Mouse (Mus musculus): ENCODE measurements around the gene Trim31. TPM values are rescaled to one million over a fixed set of nuclear protein-coding genes. Genes with fewer than 3 reads are reported as not detected.
A peak's percentile ranks its signal among the peaks of the same experiment; 100 is the strongest.

Gene Trim31
- total RNA-seq, 2 experiments from 2014 or later, result not detected

DNA sequence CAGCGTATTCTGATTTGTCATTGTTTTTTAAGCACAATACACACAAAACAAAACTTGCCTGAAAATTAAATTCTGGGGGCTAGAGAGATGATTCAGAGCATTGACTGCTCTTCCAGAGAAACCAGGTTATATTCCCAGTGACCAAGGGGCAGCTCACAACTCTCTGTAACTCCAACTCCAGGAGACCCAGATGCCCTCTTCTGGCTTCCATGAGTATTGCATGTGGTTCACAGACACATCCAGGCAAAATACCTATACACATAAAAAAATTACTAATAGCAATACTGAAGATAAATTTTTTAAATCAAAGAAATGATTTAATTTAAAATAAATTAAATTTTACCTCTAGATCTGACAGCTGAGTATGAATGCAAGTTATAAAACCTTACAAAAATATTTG, 1.3 kb upstream of the Trim31 start:
- DNase-seq, result peak; percentile 13

DNA sequence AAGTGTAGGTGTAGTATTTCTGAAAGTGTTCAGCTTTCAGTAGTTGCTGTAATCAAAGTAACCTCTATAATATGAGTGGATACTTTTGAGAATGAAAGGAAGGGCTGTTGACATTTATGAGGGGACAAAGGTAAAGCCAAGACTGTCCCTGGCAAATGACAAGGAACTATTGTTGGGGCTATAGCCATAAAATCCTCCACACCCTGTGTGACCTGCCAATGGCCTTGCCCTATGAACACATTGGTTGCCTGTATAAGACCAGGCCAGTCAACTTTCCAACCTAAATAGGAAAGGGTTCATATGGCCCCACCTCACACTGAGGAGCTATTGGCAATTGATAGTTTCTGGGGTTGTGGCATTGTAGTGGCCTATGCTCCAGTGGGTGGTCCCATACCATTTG, 853 bp upstream of the Trim31 start:
- DNase-seq, result no peak

DNA sequence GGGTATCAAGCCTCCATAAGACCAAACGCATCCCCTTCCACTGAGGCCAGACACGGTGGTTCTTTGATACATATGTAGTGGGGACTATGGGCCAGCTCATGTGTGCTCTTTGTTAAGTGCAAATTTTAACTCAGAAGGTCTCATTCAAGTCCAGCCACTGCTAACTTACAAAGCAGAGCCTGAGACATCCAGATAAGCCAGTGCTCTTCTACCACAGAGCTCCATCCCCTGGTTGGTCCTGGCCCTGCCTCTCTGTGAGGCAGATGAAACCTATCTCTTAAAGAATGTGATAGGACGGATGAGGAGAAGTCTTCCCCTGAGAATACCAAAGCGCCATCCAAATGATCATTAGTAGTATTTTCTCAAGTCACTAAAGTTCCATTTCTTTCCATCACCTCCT, 1.5 kb downstream of the Trim31 start:
- DNase-seq, result no peak

DNA sequence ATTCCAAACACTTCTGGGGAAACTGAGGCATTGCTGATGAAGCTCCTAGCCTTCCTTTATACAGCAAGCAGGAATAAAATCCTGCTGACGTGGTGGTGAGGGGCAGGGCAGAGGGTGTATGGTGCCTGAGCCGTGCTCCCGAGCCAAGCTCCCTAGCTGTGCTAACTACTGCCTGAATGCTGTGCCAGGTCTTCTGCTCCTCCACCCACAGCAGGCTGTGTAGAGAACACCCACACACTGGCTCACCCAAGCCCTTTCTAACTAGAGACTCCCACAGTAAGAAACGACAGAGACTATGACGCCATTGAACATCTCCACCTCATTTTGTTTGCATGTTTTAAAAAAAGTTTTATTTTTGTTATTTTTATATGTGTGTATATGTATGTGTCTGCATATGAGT, 2.1 kb downstream of the Trim31 start:
- DNase-seq, result no peak

DNA sequence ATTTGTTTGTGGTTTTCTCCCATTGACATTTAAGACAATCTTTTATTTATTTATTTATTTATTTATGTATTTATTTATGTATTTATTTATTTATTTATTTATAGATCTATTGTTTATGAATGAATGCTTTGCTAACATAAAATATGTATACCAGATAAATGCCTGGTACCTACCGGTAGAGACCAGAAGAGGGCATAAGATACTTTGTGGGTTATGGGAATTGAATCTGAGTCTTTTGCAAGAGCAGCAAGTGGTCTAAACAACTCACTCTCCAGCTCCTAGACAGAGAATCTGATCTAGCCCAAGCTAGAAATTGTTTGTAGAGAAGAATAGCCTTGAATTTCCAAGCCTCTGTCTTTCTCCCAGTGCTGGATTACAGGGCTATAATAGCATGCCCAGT, 2.8 kb downstream of the Trim31 start:
- DNase-seq, result no peak

DNA sequence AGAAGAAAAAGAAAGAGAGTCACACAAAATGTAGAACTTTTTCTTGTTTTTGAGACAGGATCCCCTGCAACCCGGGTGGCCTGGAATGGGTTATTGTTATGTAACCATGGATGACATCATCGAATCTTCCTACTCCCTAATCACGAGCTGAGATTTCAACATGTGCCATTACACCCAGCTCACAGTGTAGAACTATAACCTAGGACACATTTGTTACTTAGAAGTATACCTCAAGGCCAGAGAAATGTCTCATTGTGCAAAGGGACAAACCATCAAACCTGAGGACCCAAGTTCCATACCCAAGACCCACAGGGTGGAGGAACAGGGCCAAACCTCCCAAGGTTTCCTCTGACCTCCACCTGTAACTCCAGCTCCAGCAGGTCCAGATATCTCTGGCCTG, 5.7 kb downstream of the Trim31 start:
- no peak for DNase-seq

DNA sequence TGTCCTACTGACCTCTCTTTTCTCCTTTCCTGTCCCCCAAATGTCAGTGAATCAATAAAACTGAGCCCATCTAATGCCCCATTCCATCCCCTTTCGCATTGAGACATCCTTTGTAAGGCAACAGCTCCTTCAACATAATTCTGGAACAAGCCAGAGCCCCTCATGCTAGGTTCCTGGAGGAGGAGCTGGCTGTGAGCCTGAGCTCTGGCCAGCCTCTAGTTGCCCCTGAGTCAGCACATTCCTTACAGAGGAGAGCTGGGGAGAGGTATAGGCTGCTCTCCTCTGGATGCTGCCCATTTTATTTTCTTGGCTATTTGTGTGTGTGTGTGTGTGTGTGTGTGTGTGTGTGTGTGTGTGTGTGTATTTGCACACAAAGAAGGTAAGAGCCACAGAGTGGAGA, 10.3 kb downstream of the Trim31 start:
- no peak for DNase-seq

DNA sequence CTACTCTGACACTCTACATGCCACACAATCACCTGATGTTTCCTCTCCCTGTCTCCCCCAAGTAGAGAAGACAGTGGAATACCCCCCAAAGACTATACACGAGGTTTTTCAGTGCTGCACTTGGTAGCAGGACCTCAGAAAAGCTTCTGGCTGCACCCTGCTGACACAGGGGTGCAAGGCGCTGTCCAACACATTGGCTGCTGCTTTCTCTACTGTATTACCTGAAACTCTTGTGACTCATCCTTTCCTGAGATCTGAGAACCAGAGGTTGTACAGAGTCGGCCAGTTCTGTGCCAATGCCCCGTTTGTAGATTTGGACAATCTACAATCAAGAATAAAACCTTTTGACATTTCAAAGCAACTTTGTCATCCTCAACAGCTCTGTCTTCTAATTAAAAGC, 11.9 kb downstream of the Trim31 start:
- DNase-seq, result no peak

DNA sequence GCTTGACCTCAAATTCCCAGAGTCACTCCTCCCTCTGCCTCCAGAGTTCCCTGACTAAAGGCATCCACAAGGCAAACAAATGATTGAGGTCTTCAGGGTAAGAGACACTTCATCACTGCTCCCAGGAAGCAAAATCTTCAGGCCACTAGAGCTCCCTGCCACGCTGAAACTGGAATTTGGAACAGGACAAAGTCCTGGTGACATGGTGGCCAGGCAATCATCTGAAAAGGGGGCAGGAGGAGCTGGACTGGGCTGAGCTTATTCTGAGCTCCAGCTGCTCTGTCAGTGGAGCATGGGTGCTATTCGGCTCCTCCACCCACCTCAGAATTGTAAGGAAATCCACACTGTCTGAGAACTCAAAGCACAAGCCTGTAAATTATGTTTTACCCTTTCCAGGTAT, 14.1 kb downstream of the Trim31 start:
- no peak for DNase-seq

DNA sequence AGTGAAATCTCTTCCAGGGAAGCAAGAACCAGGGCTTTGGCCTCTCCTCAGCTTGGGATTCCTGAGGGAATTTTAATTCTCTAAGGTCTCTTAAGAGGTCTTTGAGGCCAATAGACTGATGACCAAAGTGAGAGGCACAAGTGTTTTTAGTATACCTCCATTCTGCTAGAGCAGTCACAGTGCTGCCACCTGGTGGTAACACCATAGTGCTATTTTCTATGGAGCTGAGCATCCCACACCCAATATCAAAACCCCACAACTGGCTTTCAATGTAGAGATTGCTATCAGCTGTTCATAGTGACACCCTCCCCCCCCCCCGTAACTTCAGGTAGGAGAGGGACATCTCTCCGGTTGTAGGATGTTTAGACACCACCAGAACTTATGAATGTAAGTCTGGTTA, 16.2 kb downstream of the Trim31 start:
- DNase-seq, result peak; percentile 81

DNA sequence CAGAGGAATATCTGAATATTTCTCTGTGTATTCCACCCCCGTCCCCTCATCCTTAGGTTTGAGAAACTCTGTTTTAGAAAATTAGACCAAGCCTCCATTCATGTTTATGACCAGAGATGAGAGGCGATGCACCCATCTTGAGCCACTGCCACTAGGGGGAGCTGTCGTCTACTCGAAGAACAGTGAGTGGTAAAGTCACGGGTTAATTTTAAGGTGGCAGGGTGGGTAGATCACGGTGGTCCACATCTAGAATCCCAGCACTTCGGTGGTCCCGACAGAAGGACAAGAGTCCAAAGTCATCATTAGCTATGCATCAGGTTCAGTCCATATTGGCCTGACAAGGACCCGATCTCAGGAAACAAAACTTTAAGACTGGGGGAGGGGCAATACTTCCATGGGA, 17.2 kb downstream of the Trim31 start:
- DNase-seq, result peak; percentile 68

DNA sequence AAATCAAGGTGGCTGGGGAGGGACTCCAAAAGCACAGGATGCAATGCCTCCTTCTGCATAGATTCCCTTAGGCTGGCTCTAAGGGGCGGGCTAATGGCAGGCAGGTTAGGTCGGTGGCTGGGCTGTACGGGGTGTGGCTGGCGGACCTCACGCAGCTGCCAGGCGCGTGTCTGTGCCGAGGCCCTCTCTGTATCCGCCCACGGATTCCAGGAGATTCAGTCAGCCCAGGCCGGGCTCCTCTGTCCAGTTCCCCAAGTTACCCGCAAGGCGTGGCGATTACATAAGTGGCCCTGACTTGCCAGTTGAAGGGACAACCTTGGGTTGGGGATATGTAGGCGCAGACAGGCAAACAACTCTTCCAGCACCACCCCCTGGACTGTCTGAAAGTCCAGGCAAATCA, 22.3 kb downstream of the Trim31 start:
- DNase-seq, result no peak

DNA sequence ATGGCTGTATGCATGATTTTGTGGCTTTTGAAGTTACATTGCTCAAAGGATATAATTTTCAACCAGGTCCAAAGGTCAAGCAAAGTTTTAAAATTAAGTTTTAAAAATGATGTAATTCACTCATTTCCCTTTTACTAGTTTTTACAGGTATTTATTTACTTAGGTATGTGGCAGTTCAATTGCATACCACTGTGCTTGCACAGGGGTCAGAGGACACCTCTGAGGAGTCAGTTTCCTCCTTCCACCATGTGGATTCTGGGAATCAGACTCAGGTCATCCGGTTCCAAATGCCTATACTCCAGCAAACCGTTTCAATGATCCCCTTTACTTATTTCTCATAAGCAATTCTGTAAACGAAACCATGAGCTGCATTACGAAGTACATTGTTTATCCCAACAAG, 24.8 kb downstream of the Trim31 start:
- no peak for DNase-seq

DNA sequence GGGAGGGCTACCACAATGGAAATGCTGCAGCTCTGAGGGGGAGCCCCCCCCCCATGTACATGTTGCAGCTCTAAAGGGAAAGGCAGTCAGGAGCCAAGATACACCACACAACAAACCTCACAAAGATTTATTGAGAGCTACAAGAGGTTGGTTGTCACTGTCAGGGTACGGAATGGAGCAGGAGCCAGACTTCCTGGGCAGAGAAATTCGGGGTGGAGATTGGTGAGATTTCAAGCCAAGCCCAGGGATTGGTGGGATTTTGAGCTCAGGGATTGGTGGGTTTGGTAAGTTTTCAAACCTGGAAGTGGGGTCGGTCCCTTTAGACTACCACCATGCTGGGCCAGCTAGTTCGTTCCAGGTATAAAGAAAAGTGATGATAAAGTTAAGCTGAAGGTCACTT, 25.6 kb downstream of the Trim31 start:
- DNase-seq, result no peak

DNA sequence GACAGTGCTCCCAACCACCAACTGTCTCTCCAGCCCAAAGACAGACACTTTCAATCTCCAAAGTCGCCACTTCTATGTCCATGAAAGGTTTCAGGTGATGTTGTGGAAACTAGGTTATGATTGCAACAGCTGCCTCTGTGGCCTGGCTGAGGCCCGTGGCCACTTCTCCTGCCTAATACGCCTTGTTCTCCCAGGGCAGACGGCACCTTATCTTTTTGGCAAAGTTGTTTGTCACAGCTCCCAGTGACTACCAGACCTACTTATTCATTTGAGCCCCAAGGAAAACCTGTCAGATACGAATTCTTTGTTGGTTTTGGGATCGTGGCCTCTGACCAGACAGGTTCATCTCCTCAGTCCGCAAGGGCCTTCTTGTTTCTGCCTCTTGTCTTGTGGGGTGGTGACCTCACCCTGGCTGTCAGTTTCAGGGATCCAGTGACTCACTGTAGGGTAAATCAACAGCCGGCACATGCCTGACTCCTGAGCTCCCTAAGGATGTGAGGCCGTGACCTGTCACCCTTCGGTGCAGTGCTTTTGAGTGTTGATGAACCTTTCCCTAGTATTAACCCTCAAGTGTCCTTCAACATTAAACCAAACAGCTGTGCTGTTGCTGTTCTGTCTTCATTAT, 29.7 kb downstream of the Trim31 start:
- DNase-seq, result no peak

DNA sequence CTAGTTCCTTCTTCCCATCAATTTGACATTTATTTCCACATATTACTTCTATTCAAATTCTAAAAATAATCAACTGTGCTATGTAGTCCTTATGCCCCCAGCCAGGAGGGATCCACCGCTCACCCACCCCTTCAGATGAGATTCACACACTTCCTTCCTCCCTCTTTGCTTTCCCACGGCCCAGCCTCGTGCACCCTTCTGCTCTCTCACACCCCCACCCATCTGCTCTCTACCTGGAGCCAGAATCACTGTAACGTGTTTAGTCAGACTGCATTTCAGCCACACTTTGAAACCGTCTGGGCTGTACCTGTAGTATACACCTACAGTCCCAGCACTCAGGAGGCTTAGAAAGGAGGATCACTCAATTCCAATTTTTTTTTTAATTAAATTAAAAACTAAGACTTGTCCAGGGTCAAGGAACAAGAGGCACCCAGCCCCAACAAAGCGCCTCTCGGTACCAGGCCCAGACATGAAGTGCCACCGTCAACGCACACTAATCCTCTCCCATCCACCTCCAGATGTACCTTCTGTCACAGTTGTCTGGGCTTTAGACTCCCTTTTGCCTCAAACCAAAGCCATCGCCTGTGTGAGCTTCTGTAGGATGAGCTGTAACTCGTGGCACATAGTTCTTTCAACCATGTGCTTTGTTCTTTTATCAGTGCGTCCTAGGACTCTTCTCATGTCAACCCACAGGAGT, 31.5 kb downstream of the Trim31 start:
- no peak for DNase-seq

DNA sequence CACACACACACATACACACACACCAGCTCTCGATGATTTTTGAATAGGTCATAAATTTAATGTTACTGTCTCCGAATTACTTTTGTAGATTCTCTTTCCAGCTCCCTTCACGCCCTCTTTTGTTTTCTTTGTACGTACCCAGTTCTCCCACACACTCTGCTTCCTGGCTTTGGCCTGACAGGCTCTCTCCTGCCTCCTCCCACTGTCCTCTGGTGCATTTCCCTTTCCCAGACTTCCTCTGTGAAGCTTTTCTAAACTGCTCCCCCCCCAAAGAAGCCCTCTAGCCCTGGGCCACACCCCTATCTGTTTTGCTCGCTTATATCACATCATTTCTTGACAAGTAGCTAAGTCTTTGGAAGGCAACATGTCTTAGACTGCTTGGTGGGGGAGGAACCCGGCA, 32.3 kb downstream of the Trim31 start:
- DNase-seq, result no peak

DNA sequence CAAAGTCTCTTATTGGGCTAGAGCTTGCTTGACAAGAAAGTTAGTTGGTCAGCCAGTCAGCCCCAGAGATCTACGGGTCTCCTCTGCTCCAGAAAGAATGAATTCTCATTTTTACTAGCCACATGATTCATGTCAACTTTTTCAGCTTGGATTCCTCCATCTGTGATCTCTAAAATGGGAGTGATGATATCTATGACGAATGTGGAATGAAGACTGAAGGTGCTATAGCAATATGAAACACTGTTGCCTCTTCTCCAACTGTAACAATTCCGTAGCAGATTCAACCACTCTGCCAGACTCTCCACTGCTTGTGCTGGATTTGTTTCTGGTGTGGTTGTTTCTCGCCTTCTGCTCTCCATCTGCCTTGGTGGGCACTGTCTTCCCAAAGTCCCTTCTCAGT, 33.2 kb downstream of the Trim31 start:
- DNase-seq, result no peak

DNA sequence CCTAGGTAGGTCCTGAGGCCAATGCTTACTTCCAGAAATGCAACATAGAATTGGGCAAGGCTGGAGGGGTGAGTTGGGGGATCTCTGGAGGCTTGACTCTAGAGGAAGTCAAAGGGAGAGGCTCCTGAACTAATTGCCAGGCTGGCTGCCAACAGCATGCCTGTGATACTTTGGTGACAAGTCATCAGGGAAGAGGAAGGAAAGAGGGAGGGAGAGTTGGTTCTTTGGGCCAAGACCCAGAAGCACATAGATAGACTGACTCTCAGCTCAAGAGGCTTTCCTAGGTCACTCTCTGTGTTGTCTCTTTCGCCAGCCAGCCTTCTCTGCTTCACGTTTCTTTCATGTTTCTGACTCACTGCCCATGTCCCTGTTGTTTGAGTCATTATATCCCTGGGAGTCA, 33.9 kb downstream of the Trim31 start:
- DNase-seq, result no peak

DNA sequence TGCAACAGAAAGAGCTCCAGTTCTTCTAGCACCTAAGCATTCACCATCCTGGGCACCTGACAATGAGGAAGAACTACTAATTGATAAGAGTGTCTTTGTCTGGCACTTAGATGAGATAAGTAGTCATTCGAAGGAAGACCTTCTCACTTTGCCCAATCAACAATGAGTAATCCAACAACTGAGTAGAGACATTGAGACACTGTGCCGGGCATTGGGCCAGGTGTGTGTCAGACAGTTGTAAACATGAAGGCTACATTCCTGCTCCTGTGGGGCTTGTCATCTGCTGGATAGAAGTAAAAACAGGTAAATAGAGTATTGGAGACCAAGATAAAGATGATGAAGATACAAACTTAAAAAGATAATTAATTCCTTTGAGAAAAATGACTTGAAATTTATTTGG, 40.1 kb downstream of the Trim31 start:
- no peak for DNase-seq

DNA sequence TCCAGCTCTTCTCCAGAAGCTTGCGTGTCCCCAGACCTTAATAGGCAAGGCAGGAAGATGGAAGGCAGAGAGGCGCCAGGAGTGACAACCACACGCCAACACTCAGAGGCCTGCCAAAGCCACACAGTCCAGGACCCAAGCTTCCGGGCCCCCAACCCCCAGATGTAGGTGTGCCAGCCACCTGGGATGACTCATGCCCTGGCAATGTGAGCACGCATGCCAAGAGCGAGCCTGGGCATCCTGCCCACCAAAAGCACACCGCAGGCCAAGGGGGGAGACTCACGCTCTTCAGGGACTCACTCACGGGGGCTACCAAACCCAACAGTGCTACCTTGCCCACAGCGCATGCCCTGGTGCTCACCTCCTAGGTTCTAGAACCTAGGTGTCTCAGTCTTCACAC, 44.5 kb downstream of the Trim31 start:
- DNase-seq, result no peak

DNA sequence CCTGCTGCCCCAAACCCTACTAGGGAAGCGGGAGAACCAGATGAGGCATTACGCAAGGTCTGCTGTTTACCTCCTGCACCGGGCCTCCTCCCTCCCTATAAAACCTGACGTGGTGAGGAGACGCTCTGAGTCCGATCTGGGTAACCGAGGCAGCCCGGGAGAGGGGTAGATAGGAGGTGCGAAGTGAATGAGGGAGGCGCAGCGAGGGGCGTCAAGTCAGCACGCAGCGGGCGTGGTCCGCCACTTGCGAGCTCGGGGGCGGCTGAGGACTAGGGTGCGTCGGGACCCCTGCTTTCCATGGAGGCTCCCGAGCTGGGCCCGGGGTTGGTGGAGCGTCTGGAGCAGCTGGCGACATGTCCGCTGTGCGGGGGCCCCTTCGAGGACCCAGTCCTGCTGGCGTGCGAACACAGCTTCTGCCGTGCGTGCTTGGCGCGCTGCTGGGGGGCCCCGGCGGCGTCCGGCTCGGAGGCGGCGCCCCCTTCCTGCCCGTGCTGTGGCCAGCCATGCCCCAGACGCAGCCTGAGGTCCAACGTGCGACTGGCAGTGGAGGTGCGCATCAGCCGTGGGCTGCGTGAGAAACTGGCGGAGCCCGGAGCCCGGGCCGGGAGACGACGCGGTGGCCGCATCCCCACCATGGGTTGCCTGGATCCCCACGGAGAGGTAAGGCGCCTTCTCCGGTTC, 45.0 kb downstream of the Trim31 start, which contains the start of gene Rnf39:
Gene Rnf39 (plus strand): TSS at position 128 of the 681 bp plus-strand sequence.
- DNase-seq, result no peak

DNA sequence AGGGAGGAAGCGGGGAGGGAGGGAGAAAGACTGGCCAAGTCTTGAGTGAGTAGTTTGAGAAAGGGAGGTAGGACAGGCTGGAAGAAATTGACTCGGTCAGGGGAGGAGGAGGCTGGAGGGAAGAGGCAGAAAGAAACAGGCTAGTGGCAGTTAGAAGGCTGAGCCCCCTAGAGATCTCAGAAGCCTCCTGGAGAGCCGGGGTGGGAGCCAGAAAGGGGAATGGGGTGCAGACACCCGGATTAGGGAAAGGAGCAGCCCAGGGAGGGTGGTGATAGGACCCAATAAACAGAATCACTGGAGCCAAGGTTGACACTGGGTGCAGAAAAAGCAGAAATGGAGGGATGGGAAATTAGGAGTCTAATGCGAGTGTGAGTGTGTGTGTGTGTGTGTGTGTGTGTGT, 45.8 kb downstream of the Trim31 start:
- no peak for DNase-seq
